Mouse (Mus musculus) kidney, postnatal 0 days (tissue): ENCODE data around the gene Stat1. TPM values are rescaled to one million over a fixed set of nuclear protein-coding genes. Genes with fewer than 3 reads are reported as not detected.

Experiments
- ATAC-seq: fragments of 200-750 bp; cut with Nextera tagmentation; replicated peaks from 2 replicates; pipeline ENCODE4 v1.8.0; 2017; ENCODE audit warnings: low read depth, moderate number of reproducible peaks, moderate TSS enrichment, moderate library complexity; ENCODE audit not compliant: low FRiP score
- DNase-seq: peaks from one replicate; pipeline ENCODE4 v3.0.0-alpha.2; 2016; ENCODE audit warnings: low spot score
- H3K27ac ChIP-seq: fragments of 300-500 bp; sonication (generic); 2 replicates; pipeline ENCODE4 v1.5.1; 2014; ENCODE audit warnings: mild to moderate bottlenecking
- H3K27me3 ChIP-seq: fragments of 300-500 bp; sonication (generic); 2 replicates; pipeline ENCODE4 v1.6.1; 2014; ENCODE audit warnings: low read length, mixed read lengths; ENCODE audit not compliant: insufficient read depth
- H3K36me3 ChIP-seq: fragments of 300-500 bp; sonication (generic); 2 replicates; pipeline ENCODE4 v1.6.1; 2014; ENCODE audit warnings: low read length, mixed read lengths; ENCODE audit not compliant: insufficient read depth
- H3K4me1 ChIP-seq: fragments of 300-500 bp; sonication (generic); replicated peaks from 2 replicates; pipeline ENCODE4 v1.6.1; 2014; ENCODE audit warnings: antibody characterized with exemption, low read length, mixed read lengths; ENCODE audit not compliant: insufficient read depth
- H3K4me2 ChIP-seq: fragments of 300-500 bp; sonication (generic); 2 replicates; pipeline ENCODE4 v1.6.1; 2014; ENCODE audit warnings: mild to moderate bottlenecking, low read length, moderate library complexity, mixed read lengths
- H3K4me3 ChIP-seq: fragments of 300-500 bp; sonication (generic); replicated peaks from 2 replicates; pipeline ENCODE4 v1.5.1; 2014; ENCODE audit warnings: low read depth, low read length
- H3K9ac ChIP-seq: fragments of 300-500 bp; sonication (generic); 2 replicates; pipeline ENCODE4 v1.6.1; 2014; ENCODE audit warnings: low read depth, low read length
- H3K9me3 ChIP-seq: fragments of 300-500 bp; sonication (generic); replicated peaks from 2 replicates; pipeline ENCODE4 v1.6.1; 2016; ENCODE audit warnings: low read length, inconsistent platforms, mixed read lengths
- CTCF ChIP-seq: IDR thresholded peaks from 2 replicates; pipeline ENCODE4 v1.5.1; 2016; ENCODE audit warnings: antibody characterized with exemption, low read depth, mild to moderate bottlenecking, moderate library complexity
- whole genome bisulfite sequencing: fragments of 180-500 bp; shearing (Covaris S2); extraction: QIAGEN DNeasy Blood & Tissue Kit; methylation state at CpG from one replicate; pipeline ENCODE4 v1.1.7; 2014; 5-methylcytosine and 5-hydroxymethylcytosine counted together
- polyA plus RNA-seq: library from polyadenylated mRNA; unstranded; fragments of >200 nt; fragmentation: Nextera tagmentation; extraction: Ambion mirVana; gene quantifications from 2 replicates; pipeline ENCODE4 v1.2.1, GENCODE M21; 2015

Gene Stat1
- polyA plus RNA-seq, 1 experiment from 2014 or later: 36.9 TPM

GRCm38 (mm10) chr1:52140534-52140933, 21.3 kb downstream of the Stat1 start:
- no peaks in the 10 kb centered on the region for H3K27me3 ChIP-seq

GRCm38 (mm10) chr1:52141482-52141881, 22.2 kb downstream of the Stat1 start:
- no peak for TF ChIP-seq CTCF
- H3K4me2 ChIP-seq: no peak overlapping the region
- H3K9ac ChIP-seq: no peak overlapping the region
- no peaks in the 10 kb centered on the region for H3K9me3 ChIP-seq
- 52% methylated on average over 3 of the region's 3 CpGs for WGBS
- H3K4me3 ChIP-seq: no peak overlapping the region
- no peaks in the 10 kb centered on the region for H3K27me3 ChIP-seq
- H3K36me3 ChIP-seq: peaks cover 29% of the 10 kb centered on the region
- no peaks in the 10 kb centered on the region for H3K4me1 ChIP-seq
- H3K27ac ChIP-seq: no peak overlapping the region
- DNase-seq (no peak), ATAC-seq (no peak)

More at GRCm38 (mm10) chr1:52140534-52140933, 21.3 kb downstream of the Stat1 start:
- TF ChIP-seq CTCF: no peak
- WGBS: 50% methylated on average over 9 of the region's 9 CpGs
- Histone ChIP-seq H3K9ac (no peak overlapping the region), H3K4me1 (no peaks in the 10 kb centered on the region), H3K4me3 (no peak overlapping the region), H3K9me3 (no peaks in the 10 kb centered on the region), H3K36me3 (peaks cover 38% of the 10 kb centered on the region), H3K27ac (no peak overlapping the region), H3K4me2 (no peak overlapping the region)
- DNase-seq: no peak
- no peak for ATAC-seq

GRCm38 (mm10) chr1:52142117-52142516, 22.9 kb downstream of the Stat1 start:
- no peak for DNase-seq
- TF ChIP-seq CTCF: no peak
- Histone ChIP-seq H3K36me3 (peaks cover 24% of the 10 kb centered on the region), H3K27ac (no peak overlapping the region), H3K27me3 (no peaks in the 10 kb centered on the region), H3K4me2 (no peak overlapping the region), H3K4me1 (no peaks in the 10 kb centered on the region), H3K9me3 (no peaks in the 10 kb centered on the region), H3K4me3 (no peak overlapping the region), H3K9ac (no peak overlapping the region)
- WGBS: 70% methylated on average over 4 of the region's 4 CpGs
- no peak for ATAC-seq

- no peaks in the 10 kb centered on the region for H3K4me1 ChIP-seq
- TF ChIP-seq CTCF: no peak
- ATAC-seq (no peak), DNase-seq (no peak)
- no peak overlapping the region for H3K4me3 ChIP-seq
- H3K36me3 ChIP-seq: peaks cover 14% of the 10 kb centered on the region
- no peaks in the 10 kb centered on the region for H3K9me3 ChIP-seq
- H3K4me2 ChIP-seq: no peak overlapping the region
- 76% methylated on average over 4 of the region's 4 CpGs for WGBS
- H3K27ac ChIP-seq: no peak overlapping the region
- no peaks in the 10 kb centered on the region for H3K27me3 ChIP-seq
- H3K9ac ChIP-seq: 0 out of 2 replicates have a peak overlapping the region, but pooled peaks have one; percentile 10
Observed at GRCm38 (mm10) chr1:52143191-52143590, 24.0 kb downstream of the Stat1 start.

GRCm38 (mm10) chr1:52143596-52144156, 24.4 kb downstream of the Stat1 start:
- WGBS: 76% methylated on average over 7 of the region's 7 CpGs
- no peaks in the 10 kb centered on the region for H3K27me3 ChIP-seq

GRCm38 (mm10) chr1:52144907-52145306, 25.7 kb downstream of the Stat1 start:
- no peaks in the 10 kb centered on the region for H3K9me3 ChIP-seq
- no peaks in the 10 kb centered on the region for H3K27me3 ChIP-seq
- no peak for DNase-seq
- H3K27ac ChIP-seq: no peak overlapping the region
- ATAC-seq: no peak
- no peaks in the 10 kb centered on the region for H3K4me1 ChIP-seq
- WGBS: 70% methylated on average over 10 of the region's 10 CpGs
- TF ChIP-seq CTCF: no peak
- no peak overlapping the region for H3K9ac ChIP-seq
- no peak overlapping the region for H3K4me3 ChIP-seq
- peaks cover 4% of the 10 kb centered on the region; the same call in 1 of the 2 replicates for H3K36me3 ChIP-seq
- H3K4me2 ChIP-seq: no peak overlapping the region

More at GRCm38 (mm10) chr1:52143596-52144156, 24.4 kb downstream of the Stat1 start:
- DNase-seq (no peak), ATAC-seq (no peak)
- H3K36me3 ChIP-seq: peaks cover 10% of the 10 kb centered on the region
- H3K27ac ChIP-seq: no peak overlapping the region
- no peaks in the 10 kb centered on the region for H3K9me3 ChIP-seq
- H3K4me3 ChIP-seq: no peak overlapping the region
- no peaks in the 10 kb centered on the region for H3K4me1 ChIP-seq
- no peak for TF ChIP-seq CTCF
- H3K9ac ChIP-seq: no peak overlapping the region
- no peak overlapping the region for H3K4me2 ChIP-seq
